10 mouse cellular contexts compared by ENCODE assay signal in genomic region chr2:35497662-35498196, GRCm38 (mm10).
"Had no signal": no experiment of that assay in that cellular context is flagged by ENCODE, and none has a peak within 500 bp of the region (broad histone marks: within the 10 kb centered on the region; RNA-seq: fewer than 3 reads in every experiment).

No protein-coding gene starts in this region.

- H3K36me3 ChIP-seq: limb, embryonic 15.5 days; midbrain, embryonic 13.5 days; stomach, embryonic 15.5 days had no signal

- H3K4me2 ChIP-seq: limb, embryonic 15.5 days; midbrain, embryonic 13.5 days; stomach, embryonic 15.5 days had no signal

- H3K4me1 ChIP-seq: midbrain, embryonic 13.5 days had no signal

- H3K9me3 ChIP-seq: limb, embryonic 15.5 days; midbrain, embryonic 13.5 days; stomach, embryonic 15.5 days had no signal

- ATAC-seq: inflammation-experienced regulatory T-cells, adult 6 months; intestine, postnatal 0 days; midbrain, embryonic 13.5 days had no signal

- H3K27me3 ChIP-seq: limb, embryonic 15.5 days; midbrain, embryonic 13.5 days; stomach, embryonic 15.5 days had no signal

- DNase-seq: kidney, adult 8-10 months; kidney, postnatal 25 days; lung, adult 18-20 months; retina, postnatal 1 day had no signal

- H3K27ac ChIP-seq: left cerebral cortex, adult 2 months; limb, embryonic 15.5 days; midbrain, embryonic 13.5 days; stomach, embryonic 15.5 days had no signal

- H3K9ac ChIP-seq: limb, embryonic 15.5 days; midbrain, embryonic 13.5 days; stomach, embryonic 15.5 days had no signal

- H3K4me3 ChIP-seq: left cerebral cortex, adult 2 months; limb, embryonic 15.5 days; midbrain, embryonic 13.5 days; stomach, embryonic 15.5 days had no signal
